Mouse (Mus musculus): ENCODE data around the gene Nt5m. TPM values are rescaled to one million over a fixed set of nuclear protein-coding genes. Genes with fewer than 3 reads are reported as not detected.

Gene Nt5m
- total and polyA plus RNA-seq, 3 experiments = 26.6 to 29.1 TPM; not detected in 1

- H3K4me3 ChIP-seq (ENCODE audit: control insufficient read depth in 1 of 2, insufficient read depth in 1 of 2, low read depth in 2 of 2, low read length in 2 of 2) = no peak overlapping the region
- no peaks in the 10 kb centered on the region for H3K79me2 ChIP-seq (ENCODE audit: control insufficient read depth, insufficient read depth, low read length, poor library complexity)
- no peaks in the 10 kb centered on the region for H3K36me3 ChIP-seq (ENCODE audit: control insufficient read depth in 1 of 2, insufficient read depth in 2 of 2, low read length in 2 of 2)
- no peak for TF ChIP-seq USF2 (IDR thresholded peaks at IDR 0.05; ENCODE audit: borderline replicate concordance in 1 of 2, insufficient read depth in 1 of 2, low read depth in 1 of 2, low read length in 2 of 2)
- TF ChIP-seq RCOR1 (IDR thresholded peaks at IDR 0.05; ENCODE audit: low read depth, low read length) = no peak
- no peak for TF ChIP-seq MEF2A (IDR thresholded peaks at IDR 0.05; ENCODE audit: extremely low read depth, insufficient replicate concordance, low read depth, low read length, poor library complexity, severe bottlenecking)
- TF ChIP-seq MXI1 (IDR thresholded peaks at IDR 0.05; ENCODE audit: low read depth, low read length) = no peak
- TF ChIP-seq MAZ (IDR thresholded peaks at IDR 0.05; ENCODE audit: low read depth, low read length) = no peak
- TF ChIP-seq JUND (IDR thresholded peaks at IDR 0.05; ENCODE audit: low read depth, low read length) = no peak
- TF ChIP-seq EP300 (IDR thresholded peaks at IDR 0.05; ENCODE audit: low read depth in 1 of 2, low read length in 2 of 2) = no peak
- no peak for TF ChIP-seq E2F4 (IDR thresholded peaks at IDR 0.05; ENCODE audit: borderline replicate concordance, low read depth, low read length)
- TF ChIP-seq UBTF (IDR thresholded peaks at IDR 0.05; ENCODE audit: borderline replicate concordance, insufficient read depth, low read depth, low read length) = no peak
- no peak for TF ChIP-seq POLR2AphosphoS5 (IDR thresholded peaks at IDR 0.05; ENCODE audit: borderline replicate concordance, low read depth, low read length)
- TF ChIP-seq TBP (IDR thresholded peaks at IDR 0.05; ENCODE audit: low read depth, low read length) = no peak
- TF ChIP-seq GABPA (IDR thresholded peaks at IDR 0.05; ENCODE audit: low read depth, low read length) = no peak
- no peak for TF ChIP-seq NELFE (IDR thresholded peaks at IDR 0.05; ENCODE audit: low read depth, low read length)
- no peak for TF ChIP-seq USF1 (IDR thresholded peaks at IDR 0.05; ENCODE audit: low read depth, low read length)
- TF ChIP-seq ELF1 (IDR thresholded peaks at IDR 0.05; ENCODE audit: low read depth, low read length) = no peak
- TF ChIP-seq SMC3 (IDR thresholded peaks at IDR 0.05; ENCODE audit: low read depth, low read length) = no peak
- TF ChIP-seq KAT2A (conservative IDR thresholded peaks at IDR 0.05; ENCODE audit: low read depth, low read length) = no peak
- H3K4me1 ChIP-seq (ENCODE audit: control insufficient read depth in 1 of 2, insufficient read depth in 2 of 2, low read length in 2 of 2) = no peaks in the 10 kb centered on the region
- no peaks in the 10 kb centered on the region for H3K9me3 ChIP-seq (replicated peaks; ENCODE audit: insufficient read depth, low read length)
- no peak overlapping the region for H3K9ac ChIP-seq (ENCODE audit: control insufficient read depth, low read depth, low read length, poor library complexity, severe bottlenecking)
- DNase-seq (ENCODE audit: low read depth, low spot score) = no peak
- H3K27ac ChIP-seq (ENCODE audit: control insufficient read depth, low read depth, low read length) = no peak overlapping the region
- no peaks in the 10 kb centered on the region for H3K27me3 ChIP-seq (ENCODE audit: control insufficient read depth in 1 of 2, insufficient read depth in 2 of 2, low read length in 2 of 2)
Measured at GRCm38 (mm10) chr11:59885217-59885986, 46.2 kb downstream of the Nt5m start.

- H3K4me1 ChIP-seq (ENCODE audit: control insufficient read depth in 1 of 2, insufficient read depth in 2 of 2, low read length in 2 of 2) = no peaks in the 10 kb centered on the region
- H3K9ac ChIP-seq (ENCODE audit: control insufficient read depth, low read depth, low read length, poor library complexity, severe bottlenecking) = no peak overlapping the region
- H3K9me3 ChIP-seq (replicated peaks; ENCODE audit: insufficient read depth, low read length) = no peaks in the 10 kb centered on the region
- H3K27ac ChIP-seq (ENCODE audit: control insufficient read depth, low read depth, low read length) = no peak overlapping the region
- H3K36me3 ChIP-seq (ENCODE audit: control insufficient read depth in 1 of 2, insufficient read depth in 2 of 2, low read length in 2 of 2) = no peaks in the 10 kb centered on the region
- H3K27me3 ChIP-seq (ENCODE audit: control insufficient read depth in 1 of 2, insufficient read depth in 2 of 2, low read length in 2 of 2) = no peaks in the 10 kb centered on the region
- H3K79me2 ChIP-seq (ENCODE audit: control insufficient read depth, insufficient read depth, low read length, poor library complexity) = no peaks in the 10 kb centered on the region
- DNase-seq (ENCODE audit: low read depth, low spot score) = no peak
- no peak overlapping the region for H3K4me3 ChIP-seq (ENCODE audit: control insufficient read depth in 1 of 2, insufficient read depth in 1 of 2, low read depth in 2 of 2, low read length in 2 of 2)
- no peak for TF ChIP-seq MYB (IDR thresholded peaks at IDR 0.05; ENCODE audit: low read depth, low read length)
- no peak for TF ChIP-seq MEF2A (IDR thresholded peaks at IDR 0.05; ENCODE audit: extremely low read depth, insufficient replicate concordance, low read depth, low read length, poor library complexity, severe bottlenecking)
- no peak for TF ChIP-seq TAL1 (IDR thresholded peaks at IDR 0.05; ENCODE audit: low read length)
- no peak for TF ChIP-seq USF1 (IDR thresholded peaks at IDR 0.05; ENCODE audit: low read depth, low read length)
- TF ChIP-seq GABPA (IDR thresholded peaks at IDR 0.05; ENCODE audit: low read depth, low read length) = no peak
- no peak for TF ChIP-seq RCOR1 (IDR thresholded peaks at IDR 0.05; ENCODE audit: low read depth, low read length)
- TF ChIP-seq EP300 (IDR thresholded peaks at IDR 0.05; ENCODE audit: low read depth in 1 of 2, low read length in 2 of 2) = no peak
- TF ChIP-seq TBP (IDR thresholded peaks at IDR 0.05; ENCODE audit: low read depth, low read length) = no peak
- TF ChIP-seq ZNF384 (IDR thresholded peaks at IDR 0.05; ENCODE audit: low read depth, low read length) = no peak
- no peak for TF ChIP-seq POLR2A (IDR thresholded peaks at IDR 0.05; ENCODE audit: control insufficient read depth in 1 of 2, insufficient read depth in 1 of 2, low read depth in 1 of 2, low read length in 2 of 2, poor library complexity in 1 of 2)
- no peak for TF ChIP-seq MYC (IDR thresholded peaks at IDR 0.05; ENCODE audit: low read depth, low read length)
- TF ChIP-seq RAD21 (IDR thresholded peaks at IDR 0.05; ENCODE audit: low read depth, low read length) = no peak
- TF ChIP-seq CHD1 (IDR thresholded peaks at IDR 0.05; ENCODE audit: low read depth, low read length) = no peak
- TF ChIP-seq ZKSCAN1 (IDR thresholded peaks at IDR 0.05; ENCODE audit: low read depth, low read length) = no peak
- no peak for TF ChIP-seq TCF12 (IDR thresholded peaks at IDR 0.05; ENCODE audit: low read depth, low read length)
- no peak for TF ChIP-seq E2F4 (IDR thresholded peaks at IDR 0.05; ENCODE audit: borderline replicate concordance, low read depth, low read length)
- no peak for TF ChIP-seq HCFC1 (IDR thresholded peaks at IDR 0.05; ENCODE audit: low read depth, low read length)
Measured at GRCm38 (mm10) chr11:59886952-59887351, 47.7 kb downstream of the Nt5m start.

All from MEL (cell line).